8 mouse cellular contexts compared by ENCODE assay signal in the genomic region with DNA sequence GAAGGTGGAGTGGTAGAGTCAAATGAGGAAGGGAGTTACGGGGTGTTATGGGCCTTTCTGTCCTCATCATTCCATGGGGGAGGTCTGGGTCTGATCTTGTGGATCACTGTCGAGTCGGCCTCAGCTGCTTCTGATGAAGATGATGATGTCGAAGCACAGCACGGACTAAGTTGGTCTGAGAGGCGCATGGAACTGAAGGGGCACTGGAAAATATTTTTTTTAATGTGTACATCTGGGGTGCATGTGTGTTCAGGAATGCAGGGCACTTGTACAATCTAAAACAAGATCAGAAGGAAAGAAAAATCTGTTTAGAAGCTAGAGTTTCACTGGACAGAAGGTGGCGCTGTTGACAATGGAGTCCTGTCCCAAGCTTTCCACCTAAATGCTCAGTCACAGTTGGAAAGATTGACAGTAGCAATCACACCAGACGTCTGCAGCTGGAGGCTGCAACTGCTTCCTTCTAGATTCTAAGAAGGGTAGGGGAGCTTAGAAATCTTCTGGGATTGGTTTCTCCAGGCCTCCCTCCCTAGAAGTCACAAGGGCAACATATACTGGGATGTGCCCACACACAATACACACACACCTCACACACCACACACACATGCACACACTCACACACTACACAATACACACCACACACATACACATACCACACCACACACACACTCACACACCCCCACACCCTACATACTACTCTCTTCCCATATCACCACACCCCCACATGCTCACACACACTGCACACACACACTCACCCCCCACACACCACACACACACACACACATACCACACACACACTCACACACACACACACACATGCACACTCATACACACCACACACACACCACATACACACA. TPM values are rescaled to one million over a fixed set of nuclear protein-coding genes. Genes with fewer than 3 reads are reported as not detected.
DNase-seq lines count a peak whose midpoint lies in the region; ATAC-seq and TF ChIP-seq lines count a peak whose summit lies in the region.

No protein-coding gene starts in this region.

- H3K27ac ChIP-seq in heart, adult 2 months = no peak overlapping the region
- H3K27ac ChIP-seq in layer of hippocampus, adult 2 months = no peak overlapping the region

- no peak for TF ChIP-seq POLR2A in heart, adult 2 months (IDR thresholded peaks at IDR 0.05; ENCODE audit: insufficient read depth, low read depth, low read length)

- H3K4me1 ChIP-seq in heart, adult 2 months (ENCODE audit: control insufficient read depth, insufficient read depth, low read length) = peaks cover 3% of the 10 kb centered on the region; the same call in 1 of the 2 replicates

- no peak overlapping the region for H3K9ac ChIP-seq in heart, adult 2 months (ENCODE audit: low read depth, low read length)

- no peaks in the 10 kb centered on the region for H3K27me3 ChIP-seq in heart, adult 2 months (ENCODE audit: control insufficient read depth, insufficient read depth, low read length)

- 37% methylated on average over 8 of the region's 8 CpGs for WGBS in heart, adult 2 months

- intact Hi-C loops in heart, adult 2 months (cut with DNase I) = loop anchor here (1.0 to 10.0 kb wide), 5 partner anchors 185 to 663 kb away; no protein-coding TSS in a partner anchor

- ATAC-seq in hematopoietic stem cell, adult 5-6 weeks (replicated peaks in 1 of 2; ENCODE audit: insufficient read depth in 1 of 2, low FRiP score in 2 of 2, low TSS enrichment in 1 of 2, low read depth in 1 of 2, poor library complexity in 2 of 2, severe bottlenecking in 2 of 2) = peak; percentile 49 to 68; a peak in 2 of 4 replicates

- TF ChIP-seq EP300 in heart, adult 2 months (IDR thresholded peaks at IDR 0.05; ENCODE audit: insufficient read depth, low read depth, low read length) = no peak

- no peaks in the 10 kb centered on the region for H3K36me3 ChIP-seq in heart, adult 2 months (ENCODE audit: control insufficient read depth, insufficient read depth, low read length)

- peak; percentile 87 for TF ChIP-seq CTCF in heart, adult 2 months (IDR thresholded peaks at IDR 0.05)
- peak; percentile 91 for TF ChIP-seq CTCF in layer of hippocampus, adult 2 months (conservative IDR thresholded peaks at IDR 0.05)

- H3K4me3 ChIP-seq in heart, adult 2 months = no peak overlapping the region
- no peak overlapping the region for H3K4me3 ChIP-seq in layer of hippocampus, adult 2 months

- H3K79me2 ChIP-seq in heart, adult 2 months (replicated peaks; ENCODE audit: control insufficient read depth, insufficient read depth, low read length) = no peaks in the 10 kb centered on the region

- peak; percentile 48 to 59 for DNase-seq in heart, adult 2 months
- no peak for DNase-seq in heart, adult 8-10 months (ENCODE audit: low spot score)
- peak; percentile 89 for DNase-seq in NIH3T3 (ENCODE audit: low read depth)
- peak; percentile 87 for DNase-seq in embryo, embryonic 11 days
- peak; percentile 53 to 73 for DNase-seq in layer of hippocampus, adult 2 months (ENCODE audit: low spot score in 2 of 2)
- peak; percentile 83 for DNase-seq in lung, postnatal 14 days
- peak; percentile 68 for DNase-seq in right cerebral cortex, postnatal 14 days

RNA-seq across cellular contexts. Expression of gene Tarbp1, which starts 6.9 kb away (rescaled TPM):
- total RNA-seq in heart, adult 2 months (2021) = 1 to 10 TPM; 3.9 to 4.0 TPM
- 2.5 and 4.9 TPM in 2 replicates for polyA plus RNA-seq in heart, adult 2 months (2012; rRNA removed)
- 1 to 10 TPM; 2.9 to 4.9 (median 3.5) TPM for total RNA-seq in heart, adult 8-10 months (2022)
- total RNA-seq in hematopoietic stem cell, adult 5-6 weeks (2017) = 8.9 and 10.4 TPM in 2 replicates
- total RNA-seq in layer of hippocampus, adult 2 months (2021) = 1 to 10 TPM; 4.6 to 4.9 TPM

RNA-seq across cellular contexts. Expression of gene Coa6, which starts 59.4 kb away (rescaled TPM):
- 10 to 100 TPM; 24.1 to 28.9 TPM for total RNA-seq in heart, adult 2 months (2021)
- 19.9 and 29.2 TPM in 2 replicates for polyA plus RNA-seq in heart, adult 2 months (2012; rRNA removed)
- 10 to 100 TPM; 22.1 to 35.2 (median 27.6) TPM for total RNA-seq in heart, adult 8-10 months (2022)
- 26.3 and 31.7 TPM in 2 replicates for total RNA-seq in hematopoietic stem cell, adult 5-6 weeks (2017)
- total RNA-seq in layer of hippocampus, adult 2 months (2021) = 10 to 100 TPM; 20.6 to 25.6 TPM
